8 mouse cellular contexts compared by ENCODE assay signal in genomic region chr17:29355841-29356478, GRCm38 (mm10). TPM values are rescaled to one million over a fixed set of nuclear protein-coding genes. Genes with fewer than 3 reads are reported as not detected.
DNase-seq lines count a peak whose midpoint lies in the region; ATAC-seq and TF ChIP-seq lines count a peak whose summit lies in the region.

No protein-coding gene starts in this region.

- intact Hi-C loops in gastrocnemius, adult 2 months (cut with DNase I), result loop anchor here (5.0 kb wide), 1 partner anchor 84 kb away; no protein-coding TSS in a partner anchor

- peaks cover 29% of the 10 kb centered on the region for H3K4me1 ChIP-seq in hindbrain, embryonic 14.5 days (replicated peaks; ENCODE audit: control insufficient read depth, insufficient read depth, low read length)
- H3K4me1 ChIP-seq in liver, embryonic 11.5 days (replicated peaks; ENCODE audit: control insufficient read depth, insufficient read depth, low read length), result peaks cover 14% of the 10 kb centered on the region; the same call in 1 of the 2 replicates

- no peaks in the 10 kb centered on the region for H3K27me3 ChIP-seq in hindbrain, embryonic 14.5 days (ENCODE audit: control insufficient read depth, insufficient read depth, low read length)
- H3K27me3 ChIP-seq in liver, embryonic 11.5 days (replicated peaks; ENCODE audit: control insufficient read depth, insufficient read depth, low read length), result no peaks in the 10 kb centered on the region

- ATAC-seq in hindbrain, embryonic 14.5 days (ENCODE audit: low FRiP score), result peak; percentile 56
- ATAC-seq in liver, embryonic 11.5 days (replicated peaks; ENCODE audit: low FRiP score), result no peak

- DNase-seq in 416B (ENCODE audit: low read depth), result peak; percentile 74
- DNase-seq in adrenal gland, adult 2 months, result peak; percentile 82
- peak; percentile 86 for DNase-seq in gastrocnemius, adult 2 months
- DNase-seq in hindbrain, embryonic 14.5 days (ENCODE audit: low spot score), result peak; percentile 53
- DNase-seq in liver, embryonic 11.5 days (ENCODE audit: low spot score), result no peak
- peak; percentile 62 for DNase-seq in neural tube, embryonic 10.5 days (ENCODE audit: extremely low spot score, low spot score)
- DNase-seq in spleen, postnatal 10 days (ENCODE audit: low spot score in 2 of 2), result no peak
- DNase-seq in B cell, adult 2 months, result no peak

- H3K9me3 ChIP-seq in hindbrain, embryonic 14.5 days (ENCODE audit: control insufficient read depth, low read length), result no peaks in the 10 kb centered on the region
- H3K9me3 ChIP-seq in liver, embryonic 11.5 days (ENCODE audit: control insufficient read depth, low read length), result no peaks in the 10 kb centered on the region

- H3K4me3 ChIP-seq in gastrocnemius, adult 2 months, result peak overlapping the region; percentile 58
- peak overlapping the region; percentile 29 for H3K4me3 ChIP-seq in hindbrain, embryonic 14.5 days (replicated peaks; ENCODE audit: low read length)
- peak overlapping the region; percentile 34 for H3K4me3 ChIP-seq in liver, embryonic 11.5 days (ENCODE audit: low read depth, low read length)

- peak overlapping the region; percentile 92 for H3K27ac ChIP-seq in gastrocnemius, adult 2 months
- H3K27ac ChIP-seq in hindbrain, embryonic 14.5 days, result peak overlapping the region; percentile 96
- peak overlapping the region; percentile 66; the same call in 1 of the 2 replicates for H3K27ac ChIP-seq in liver, embryonic 11.5 days (ENCODE audit: low read depth, low read length)

- no peak for TF ChIP-seq CTCF in gastrocnemius, adult 2 months (IDR thresholded peaks at IDR 0.05)

- WGBS in hindbrain, embryonic 14.5 days, result 5% methylated on average over 17 of the region's 17 CpGs
- 52% methylated on average over 17 of the region's 17 CpGs for WGBS in liver, embryonic 11.5 days

- H3K36me3 ChIP-seq in hindbrain, embryonic 14.5 days (replicated peaks; ENCODE audit: control insufficient read depth, insufficient read depth), result no peaks in the 10 kb centered on the region
- H3K36me3 ChIP-seq in liver, embryonic 11.5 days (ENCODE audit: control insufficient read depth, insufficient read depth, low read length), result no peaks in the 10 kb centered on the region

- peak overlapping the region; percentile 73 for H3K4me2 ChIP-seq in hindbrain, embryonic 14.5 days (replicated peaks)
- peak overlapping the region; percentile 60 for H3K4me2 ChIP-seq in liver, embryonic 11.5 days

- peak overlapping the region; percentile 63 for H3K9ac ChIP-seq in hindbrain, embryonic 14.5 days
- H3K9ac ChIP-seq in liver, embryonic 11.5 days (ENCODE audit: low read depth, low read length), result peak overlapping the region; percentile 34; the same call in 1 of the 2 replicates

RNA-seq across cellular contexts. Expression of gene Fgd2, which starts 4.8 kb away (rescaled TPM):
- 1 to 10 TPM; 2.6 to 3.4 TPM for total RNA-seq in adrenal gland, adult 2 months (2021)
- 10.0 and 17.2 TPM in 2 replicates for polyA plus RNA-seq in adrenal gland, adult 2 months (2012; rRNA removed)
- 1 to 10 TPM in 1 of 2 experiments, under 1 TPM in 1; 0.74 to 1.1 TPM for total RNA-seq in gastrocnemius, adult 2 months (2021)
- polyA plus RNA-seq in hindbrain, embryonic 14.5 days (2014; fragmentation: Nextera tagmentation; extraction: Ambion mirVana), result 3.8 and 4.9 TPM in 2 replicates
- polyA plus RNA-seq in liver, embryonic 11.5 days (2014; fragmentation: Nextera tagmentation; extraction: Ambion mirVana), result 6.0 and 6.7 TPM in 2 replicates

RNA-seq across cellular contexts. Expression of gene Mtch1, which starts 8.2 kb away (rescaled TPM):
- 100 to 1,000 TPM; 220 to 280 TPM for total RNA-seq in adrenal gland, adult 2 months (2021)
- polyA plus RNA-seq in adrenal gland, adult 2 months (2012; rRNA removed), result 331 and 392 TPM in 2 replicates
- total RNA-seq in gastrocnemius, adult 2 months (2021), result 100 to 1,000 TPM in 1 of 2 experiments, 10 to 100 TPM in 1; 78.5 to 109 TPM
- polyA plus RNA-seq in hindbrain, embryonic 14.5 days (2014; fragmentation: Nextera tagmentation; extraction: Ambion mirVana), result 530 and 564 TPM in 2 replicates
- 147 and 149 TPM in 2 replicates for polyA plus RNA-seq in liver, embryonic 11.5 days (2014; fragmentation: Nextera tagmentation; extraction: Ambion mirVana)

RNA-seq across cellular contexts. Expression of gene Pi16, which starts 38.5 kb away (rescaled TPM):
- 10 to 100 TPM; 23.1 to 35.5 TPM for total RNA-seq in adrenal gland, adult 2 months (2021)
- 21.5 and 29.9 TPM in 2 replicates for polyA plus RNA-seq in adrenal gland, adult 2 months (2012; rRNA removed)
- 10 to 100 TPM; 21.9 to 52.6 TPM for total RNA-seq in gastrocnemius, adult 2 months (2021)
- 0.84 and 0.85 TPM in 2 replicates for polyA plus RNA-seq in hindbrain, embryonic 14.5 days (2014; fragmentation: Nextera tagmentation; extraction: Ambion mirVana)
- polyA plus RNA-seq in liver, embryonic 11.5 days (2014; fragmentation: Nextera tagmentation; extraction: Ambion mirVana), result 0.32 and 0.51 TPM in 2 replicates

Comparison
In these comparisons a context has a peak if more than half of its experiments do, and no peak if none do; other contexts are left out.
1. DNase-seq: peak in 416B (single experiment), adrenal gland, adult 2 months (single experiment), gastrocnemius, adult 2 months (single experiment), hindbrain, embryonic 14.5 days (single experiment) and neural tube, embryonic 10.5 days (single experiment); none in liver, embryonic 11.5 days (single experiment), spleen, postnatal 10 days (0 of 2) and B cell, adult 2 months (0 of 2).
2. RNA of gene Pi16, which starts 38.5 kb away (polyA plus RNA-seq): 21.5 to 29.9 TPM in adrenal gland, adult 2 months; 0.84 to 0.85 TPM in hindbrain, embryonic 14.5 days and 0.32 to 0.51 TPM in liver, embryonic 11.5 days; every median in the first group is over 10 times any median in the second.
3. Peak in every context shown above with its lines, with median percentiles within 50 percentile points of each other: H3K27ac ChIP-seq and H3K4me3 ChIP-seq.